Mouse (Mus musculus) lung, postnatal 0 days (tissue): ENCODE data around the gene Ggt5.

Experiments used
- CTCF ChIP-seq: IDR thresholded peaks from 2 replicates; pipeline ENCODE4 v1.5.1; 2016; ENCODE audit warnings: antibody characterized with exemption, mild to moderate bottlenecking
- EP300 ChIP-seq: IDR thresholded peaks from 2 replicates; pipeline ENCODE4 v1.6.1; 2016; ENCODE audit warnings: antibody characterized with exemption, mild to moderate bottlenecking, control low read depth

DNA sequence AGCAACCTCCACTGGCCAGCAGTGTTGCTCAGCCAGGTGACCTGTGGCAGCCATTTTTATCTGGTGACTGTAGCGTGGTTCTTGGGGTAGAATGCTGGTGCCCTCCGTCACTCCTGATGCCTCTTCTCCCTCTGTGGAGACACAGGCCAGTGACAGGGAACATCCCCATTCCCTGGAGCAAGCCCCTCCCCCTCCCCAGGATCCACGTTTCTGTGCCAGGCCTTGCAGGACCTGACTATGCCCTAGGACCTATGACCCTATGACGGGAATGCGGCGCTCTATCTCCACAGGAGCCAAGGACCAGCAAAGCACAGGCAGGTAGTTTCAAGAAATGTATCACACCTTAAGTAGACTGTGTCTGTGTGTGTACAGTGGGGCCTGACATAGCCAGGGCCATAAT, 59.0 kb downstream of the Ggt5 start:
- TF ChIP-seq CTCF (no peak), EP300 (no peak)
